Mouse (Mus musculus) MEL (cell line): Measurements from ENCODE around the gene Pde7b. TPM values are rescaled to one million over a fixed set of nuclear protein-coding genes. Genes with fewer than 3 reads are reported as not detected.

Source experiments
- DNase-seq: peaks from one replicate; pipeline ENCODE4 v3.0.0; 2011; ENCODE audit warnings: low read depth, low spot score
- H3K27ac ChIP-seq: 2 replicates; pipeline ENCODE4 v1.5.1; 2012; ENCODE audit warnings: low read depth, mild to moderate bottlenecking, control low read depth, low read length, moderate library complexity; ENCODE audit not compliant: control insufficient read depth
- H3K27me3 ChIP-seq, 2 experiments: fragments of 150-350 bp in 1 of 2; sonication (generic) in 1 of 2; 2 replicates each; pipeline ENCODE4 v1.6.1; 2012; ENCODE audit warnings: low read length in 2 of 2, mild to moderate bottlenecking in 2 of 2, improper control_type of control experiment in 1 of 2, moderate library complexity in 1 of 2; ENCODE audit not compliant: insufficient read depth in 2 of 2, control insufficient read depth in 1 of 2
- H3K36me3 ChIP-seq, 2 experiments: 2 replicates each; pipeline ENCODE4 v1.6.1; 2012 to 2014; ENCODE audit warnings: low read length in 2 of 2, improper control_type of control experiment in 1 of 2, inconsistent platforms in 1 of 2, mild to moderate bottlenecking in 1 of 2; ENCODE audit not compliant: insufficient read depth in 2 of 2, control insufficient read depth in 1 of 2
- H3K4me1 ChIP-seq, 2 experiments: fragments of 150-350 bp in 1 of 2; sonication (generic) in 1 of 2; 2 replicates each; pipeline ENCODE4 v1.6.1; 2012; ENCODE audit warnings: low read length in 2 of 2, improper control_type of control experiment in 1 of 2, mild to moderate bottlenecking in 1 of 2; ENCODE audit not compliant: insufficient read depth in 2 of 2, control insufficient read depth in 1 of 2
- H3K4me3 ChIP-seq, 2 experiments: fragments of 150-350 bp in 1 of 2; sonication (generic) in 1 of 2; 2 replicates each; pipeline ENCODE4 v1.5.1; 2012; ENCODE audit warnings: low read depth in 2 of 2, low read length in 2 of 2, mild to moderate bottlenecking in 2 of 2, moderate library complexity in 2 of 2, control low read depth in 1 of 2, improper control_type of control experiment in 1 of 2; ENCODE audit not compliant: control insufficient read depth in 1 of 2, insufficient read depth in 1 of 2
- H3K79me2 ChIP-seq: 2 replicates; pipeline ENCODE4 v1.6.1; 2012; ENCODE audit warnings: mild to moderate bottlenecking, low read length, moderate library complexity; ENCODE audit not compliant: control insufficient read depth, poor library complexity, insufficient read depth
- H3K9ac ChIP-seq: 2 replicates; pipeline ENCODE4 v1.6.1; 2012; ENCODE audit warnings: low read depth, mild to moderate bottlenecking, control low read depth, low read length, moderate library complexity; ENCODE audit not compliant: control insufficient read depth, poor library complexity, severe bottlenecking
- H3K9me3 ChIP-seq: fragments of 150-350 bp; sonication (generic); replicated peaks from 2 replicates; pipeline ENCODE4 v1.6.1; 2012; ENCODE audit warnings: mild to moderate bottlenecking, low read length, improper control_type of control experiment, moderate library complexity; ENCODE audit not compliant: insufficient read depth
- BHLHE40 ChIP-seq: IDR thresholded peaks from 2 replicates; pipeline ENCODE4 v1.6.1; 2012; ENCODE audit warnings: low read depth, mild to moderate bottlenecking, inconsistent platforms, low read length, improper control_type of control experiment, borderline replicate concordance
- CHD2 ChIP-seq: IDR thresholded peaks from 2 replicates; pipeline ENCODE4 v1.6.1; 2011; ENCODE audit warnings: low read length, improper control_type of control experiment
- CTCF ChIP-seq, 3 experiments: IDR thresholded peaks in 2 of 3; conservative IDR thresholded peaks in 1 of 3; 2 replicates each; pipeline ENCODE4 v1.5.1; 2011 to 2012; ENCODE audit warnings: low read length in 3 of 3, low read depth in 2 of 3, mild to moderate bottlenecking in 2 of 3, improper control_type of control experiment in 1 of 3, inconsistent platforms in 1 of 3, mixed read lengths in 1 of 3, moderate library complexity in 1 of 3; ENCODE audit not compliant: control insufficient read depth in 1 of 3, insufficient read depth in 1 of 3, poor library complexity in 1 of 3, severe bottlenecking in 1 of 3
- E2F4 ChIP-seq: IDR thresholded peaks from 2 replicates; pipeline ENCODE4 v1.6.1; 2011; ENCODE audit warnings: low read depth, low read length, improper control_type of control experiment, borderline replicate concordance
- EP300 ChIP-seq, 2 experiments: IDR thresholded peaks; 2 replicates each; pipeline ENCODE4 v1.6.1; 2011; ENCODE audit warnings: improper control_type of control experiment in 2 of 2, low read length in 2 of 2, low read depth in 1 of 2, mild to moderate bottlenecking in 1 of 2
- GABPA ChIP-seq: IDR thresholded peaks from 2 replicates; pipeline ENCODE4 v1.6.1; 2012; ENCODE audit warnings: low read depth, mild to moderate bottlenecking, inconsistent platforms, low read length, improper control_type of control experiment, moderate library complexity
- JUND ChIP-seq: IDR thresholded peaks from 2 replicates; pipeline ENCODE4 v1.6.1; 2011; ENCODE audit warnings: low read depth, mild to moderate bottlenecking, improper control_type of control experiment, low read length
- KAT2A ChIP-seq: conservative IDR thresholded peaks from 2 replicates; pipeline ENCODE4 v1.6.1; 2012; ENCODE audit warnings: low read depth, low read length, improper control_type of control experiment, inconsistent platforms
- MAX ChIP-seq: IDR thresholded peaks from 2 replicates; pipeline ENCODE4 v1.6.1; 2011; ENCODE audit warnings: low read length, improper control_type of control experiment
- MAZ ChIP-seq: IDR thresholded peaks from 2 replicates; pipeline ENCODE4 v1.6.1; 2012; ENCODE audit warnings: low read depth, mild to moderate bottlenecking, inconsistent platforms, low read length, improper control_type of control experiment
- MEF2A ChIP-seq: IDR thresholded peaks from 2 replicates; pipeline ENCODE4 v1.6.1; 2014; ENCODE audit warnings: low read depth, mild to moderate bottlenecking, inconsistent platforms, low read length, improper control_type of control experiment; ENCODE audit not compliant: poor library complexity, insufficient replicate concordance, severe bottlenecking; ENCODE audit errors: extremely low read depth
- MXI1 ChIP-seq: IDR thresholded peaks from 2 replicates; pipeline ENCODE4 v1.6.1; 2011; ENCODE audit warnings: mild to moderate bottlenecking, low read depth, low read length, improper control_type of control experiment
- MYB ChIP-seq: IDR thresholded peaks from 2 replicates; pipeline ENCODE4 v1.6.1; 2011; ENCODE audit warnings: mild to moderate bottlenecking, low read depth, low read length, improper control_type of control experiment
- MYC ChIP-seq: IDR thresholded peaks from 2 replicates; pipeline ENCODE4 v1.6.1; 2011; ENCODE audit warnings: low read depth, mild to moderate bottlenecking, low read length, improper control_type of control experiment, moderate library complexity
- NELFE ChIP-seq: IDR thresholded peaks from 2 replicates; pipeline ENCODE4 v1.6.1; 2011; ENCODE audit warnings: low read depth, low read length, improper control_type of control experiment
- NRF1 ChIP-seq: IDR thresholded peaks from 2 replicates; pipeline ENCODE4 v1.6.1; 2014; ENCODE audit warnings: low read depth, mild to moderate bottlenecking, inconsistent platforms, low read length, improper control_type of control experiment, moderate library complexity; ENCODE audit not compliant: poor library complexity, insufficient read depth, severe bottlenecking
- POLR2AphosphoS5 ChIP-seq: IDR thresholded peaks from 2 replicates; pipeline ENCODE4 v1.6.1; 2012; ENCODE audit warnings: low read depth, borderline replicate concordance, mild to moderate bottlenecking, inconsistent platforms, low read length, moderate library complexity, mixed read lengths
- RAD21 ChIP-seq: IDR thresholded peaks from 2 replicates; pipeline ENCODE4 v1.6.1; 2011; ENCODE audit warnings: mild to moderate bottlenecking, low read depth, low read length, improper control_type of control experiment
- RCOR1 ChIP-seq: IDR thresholded peaks from 2 replicates; pipeline ENCODE4 v1.6.1; 2012; ENCODE audit warnings: low read depth, mild to moderate bottlenecking, inconsistent platforms, low read length, improper control_type of control experiment
- SMC3 ChIP-seq: IDR thresholded peaks from 2 replicates; pipeline ENCODE4 v1.6.1; 2011; ENCODE audit warnings: low read depth, low read length, improper control_type of control experiment
- TCF12 ChIP-seq: IDR thresholded peaks from 2 replicates; pipeline ENCODE4 v1.6.1; 2014; ENCODE audit warnings: low read depth, mild to moderate bottlenecking, inconsistent platforms, low read length, improper control_type of control experiment, moderate library complexity
- UBTF ChIP-seq: IDR thresholded peaks from 2 replicates; pipeline ENCODE4 v1.6.1; 2012; ENCODE audit warnings: low read depth, mild to moderate bottlenecking, inconsistent platforms, low read length, improper control_type of control experiment, moderate library complexity, borderline replicate concordance; ENCODE audit not compliant: insufficient read depth
- USF1 ChIP-seq: IDR thresholded peaks from 2 replicates; pipeline ENCODE4 v1.6.1; 2014; ENCODE audit warnings: low read depth, mild to moderate bottlenecking, inconsistent platforms, low read length, improper control_type of control experiment, moderate library complexity
- USF2 ChIP-seq, 2 experiments: IDR thresholded peaks; 2 replicates each; pipeline ENCODE4 v1.6.1; 2011 to 2012; ENCODE audit warnings: improper control_type of control experiment in 2 of 2, low read length in 2 of 2, borderline replicate concordance in 1 of 2, inconsistent platforms in 1 of 2, low read depth in 1 of 2, mild to moderate bottlenecking in 1 of 2; ENCODE audit not compliant: insufficient read depth in 1 of 2
- ZC3H11A ChIP-seq: IDR thresholded peaks from 2 replicates; pipeline ENCODE4 v1.6.1; 2012; ENCODE audit warnings: low read depth, mild to moderate bottlenecking, inconsistent platforms, low read length, improper control_type of control experiment
- ZKSCAN1 ChIP-seq: IDR thresholded peaks from 2 replicates; pipeline ENCODE4 v1.6.1; 2012; ENCODE audit warnings: low read depth, mild to moderate bottlenecking, inconsistent platforms, low read length, improper control_type of control experiment, moderate library complexity
- polyA plus RNA-seq, 2 experiments: library from polyadenylated mRNA; stranded (reverse) in 1 of 2; unstranded in 1 of 2; fragments of >175 nt in 1 of 2; fragments of >200 nt in 1 of 2; gene quantifications; 2 replicates each; pipeline versions ENCODE4 v1.2.1 to v1.2.4; 2012; ENCODE audit warnings: low replicate concordance in 2 of 2, low read depth in 1 of 2; ENCODE audit not compliant: insufficient read length in 2 of 2, insufficient read depth in 1 of 2, missing spikeins in 1 of 2
- total RNA-seq: library from RNA; depleted of rRNA; stranded (reverse); fragments of 300-350 nt; gene quantifications from 2 replicates; pipeline ENCODE4 v1.2.3, GENCODE M21; 2012

The Pde7b gene
- total and polyA plus RNA-seq, 3 experiments = 0.04 TPM; not detected in 2

DNA sequence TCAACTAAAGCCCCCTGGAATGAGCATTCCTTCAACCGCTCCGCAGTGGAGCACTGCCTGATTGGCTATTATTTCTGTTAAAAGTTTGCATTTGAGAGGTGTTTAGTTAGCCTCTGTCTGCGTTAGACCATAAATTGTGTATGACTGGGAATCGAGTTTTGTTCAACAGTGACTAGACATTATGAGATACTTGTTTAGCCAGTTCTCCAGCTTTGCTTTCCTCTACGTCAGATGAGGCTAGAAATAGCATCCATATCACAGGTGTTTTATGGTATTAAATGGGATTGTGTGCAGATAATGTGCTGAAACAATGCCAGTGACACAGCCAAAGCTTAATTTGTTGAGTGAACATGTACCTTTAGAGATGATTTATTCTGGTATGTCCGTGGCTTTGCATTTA lies 70.3 kb downstream of the Pde7b start:
- Histone ChIP-seq H3K4me1 (no peaks in the 10 kb centered on the region), H3K79me2 (no peaks in the 10 kb centered on the region), H3K4me3 (no peak overlapping the region), H3K27me3 (no peaks in the 10 kb centered on the region; a peak in 2 of 4 replicates), H3K27ac (no peak overlapping the region), H3K9me3 (no peaks in the 10 kb centered on the region), H3K36me3 (no peaks in the 10 kb centered on the region), H3K9ac (no peak overlapping the region)
- TF ChIP-seq MEF2A (no peak), UBTF (no peak), RCOR1 (no peak), POLR2AphosphoS5 (no peak), JUND (no peak), USF1 (no peak), GABPA (no peak), USF2 (IDR thresholded peaks at IDR 0.05; ENCODE audit: borderline replicate concordance in 1 of 2, insufficient read depth in 1 of 2, low read depth in 1 of 2, low read length in 2 of 2) (no peak), CHD2 (no peak), EP300 (IDR thresholded peaks at IDR 0.05; ENCODE audit: low read depth in 1 of 2, low read length in 2 of 2) (no peak), NELFE (no peak), ZKSCAN1 (no peak), MAX (no peak)
- no peak for DNase-seq

DNA sequence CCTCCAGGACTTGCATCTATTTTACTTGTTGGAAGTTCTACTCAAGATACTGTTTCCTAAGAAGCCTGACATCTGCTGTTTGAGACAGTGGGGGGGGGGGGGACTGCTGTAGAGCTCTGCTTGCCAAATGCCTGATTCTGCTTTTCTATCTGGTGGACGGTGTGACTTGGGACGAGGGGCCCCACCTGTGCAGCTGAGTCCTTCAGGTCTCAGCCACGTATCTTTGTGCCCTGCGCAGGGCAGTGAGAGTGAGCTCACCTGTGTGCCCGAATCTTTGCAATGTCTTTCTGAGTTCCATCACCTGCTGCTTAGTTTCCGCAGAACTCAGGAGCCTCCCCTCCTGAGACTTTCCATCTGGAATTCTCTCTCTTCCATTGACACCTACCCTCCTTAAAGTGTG lies 70.7 kb downstream of the Pde7b start:
- DNase-seq = no peak
- H3K9me3 ChIP-seq = no peaks in the 10 kb centered on the region
- no peaks in the 10 kb centered on the region for H3K36me3 ChIP-seq
- no peaks in the 10 kb centered on the region; a peak in 1 of 4 replicates for H3K27me3 ChIP-seq
- H3K4me1 ChIP-seq = no peaks in the 10 kb centered on the region
- no peak overlapping the region for H3K27ac ChIP-seq
- H3K9ac ChIP-seq = no peak overlapping the region
- TF ChIP-seq MYC (no peak), BHLHE40 (no peak), TCF12 (no peak), JUND (no peak), NELFE (no peak), RAD21 (no peak), ZKSCAN1 (no peak), E2F4 (no peak), NRF1 (no peak), MEF2A (no peak), CTCF (IDR thresholded peaks at IDR 0.05 in 2 of 3, conservative IDR thresholded peaks at IDR 0.05 in 1 of 3; ENCODE audit: control insufficient read depth in 1 of 3, insufficient read depth in 1 of 3, low read depth in 2 of 3, low read length in 3 of 3, poor library complexity in 1 of 3, severe bottlenecking in 1 of 3) (no peak), MYB (no peak), SMC3 (no peak), MXI1 (no peak), KAT2A (no peak), ZC3H11A (no peak), UBTF (no peak), MAZ (no peak), RCOR1 (no peak)
- no peak overlapping the region for H3K4me3 ChIP-seq
- H3K79me2 ChIP-seq = no peaks in the 10 kb centered on the region
